Mouse (Mus musculus) heart, adult 18-20 months (tissue): ENCODE results near the gene Ror2. TPM values are rescaled to one million over a fixed set of nuclear protein-coding genes. Genes with fewer than 3 reads are reported as not detected.
"Not testable (repeated sequence)": the region's sequence is repeated elsewhere in the genome, so short reads cannot be mapped to it uniquely, and the experiment has no call there.

ENCODE experiments used
- DNase-seq, 2 experiments: peaks; one replicate each; pipeline ENCODE4 v3.0.0; 2021 to 2022; ENCODE audit warnings: mixed read lengths in 1 of 2
- long read RNA-seq, 2 experiments: library from polyadenylated mRNA; stranded (forward); transcript quantifications; one replicate each; pipeline ENCODE4 v2.0.0; 2021
- total RNA-seq, 2 experiments: library from RNA; stranded (reverse); gene quantifications; 2 replicates each; pipeline ENCODE4 v1.2.3; 2021

The Ror2 gene
- 1 to 10 TPM; 1.0 to 1.4 TPM for total RNA-seq
- long read RNA-seq, experiment 1, partial matches to known transcripts: 0 of 2 reads
- long read RNA-seq, experiment 1, other reads (novel, unspliced or antisense): 1 of 2 reads
- long read RNA-seq, experiment 2: 0 reads

GRCm38 (mm10) chr13:53285756-53286361, at the start of gene Ror2:
Ror2 (minus strand) TSS chr13:53286124.
- DNase-seq: peak; percentile 66

GRCm38 (mm10) chr13:53333769-53334168, 47.8 kb upstream of the Ror2 start:
- DNase-seq: no peak

GRCm38 (mm10) chr13:53330246-53330645, 44.3 kb upstream of the Ror2 start:
- DNase-seq: no peak

- peak in 1 of 2 experiments; percentile 42 for DNase-seq
Measured at GRCm38 (mm10) chr13:53325531-53325930, 39.6 kb upstream of the Ror2 start.

GRCm38 (mm10) chr13:53323661-53324060, 37.7 kb upstream of the Ror2 start:
- peak in 1 of 2 experiments; percentile 13 for DNase-seq

GRCm38 (mm10) chr13:53320899-53321298, 35.0 kb upstream of the Ror2 start:
- DNase-seq: no peak

GRCm38 (mm10) chr13:53316515-53317295, 30.8 kb upstream of the Ror2 start:
- DNase-seq: no peak

GRCm38 (mm10) chr13:53315757-53316156, 29.8 kb upstream of the Ror2 start:
- DNase-seq: not testable (repeated sequence)

GRCm38 (mm10) chr13:53310442-53310841, 24.5 kb upstream of the Ror2 start:
- no peak for DNase-seq

- peak; percentile 24 to 27 for DNase-seq
Measured at GRCm38 (mm10) chr13:53309661-53310160, 23.8 kb upstream of the Ror2 start.

- DNase-seq: peak in 1 of 2 experiments; percentile 20
Measured at GRCm38 (mm10) chr13:53309148-53309547, 23.2 kb upstream of the Ror2 start.

- DNase-seq: no peak
Measured at GRCm38 (mm10) chr13:53306836-53307235, 20.9 kb upstream of the Ror2 start.

GRCm38 (mm10) chr13:53305256-53305655, 19.3 kb upstream of the Ror2 start:
- DNase-seq: no peak

- no peak for DNase-seq
Measured at GRCm38 (mm10) chr13:53302688-53303087, 16.8 kb upstream of the Ror2 start.

- DNase-seq: no peak
Measured at GRCm38 (mm10) chr13:53293065-53293464, 7.1 kb upstream of the Ror2 start.

- DNase-seq: no peak
Measured at GRCm38 (mm10) chr13:53292244-53292643, 6.3 kb upstream of the Ror2 start.

GRCm38 (mm10) chr13:53285261-53285755, 616 bp downstream of the Ror2 start:
- peak in 1 of 2 experiments; percentile 55 for DNase-seq

- peak in 1 of 2 experiments; percentile 32 for DNase-seq
Measured at GRCm38 (mm10) chr13:53284740-53285191, 1.2 kb downstream of the Ror2 start.

GRCm38 (mm10) chr13:53281604-53282396, 4.1 kb downstream of the Ror2 start:
- DNase-seq: no peak

GRCm38 (mm10) chr13:53278908-53279307, 7.0 kb downstream of the Ror2 start:
- no peak for DNase-seq

GRCm38 (mm10) chr13:53276381-53276780, 9.5 kb downstream of the Ror2 start:
- DNase-seq: no peak

- DNase-seq: peak; percentile 45 to 57
Measured at GRCm38 (mm10) chr13:53275778-53276177, 10.1 kb downstream of the Ror2 start.
